8 mouse cellular contexts compared by ENCODE assay signal in the genomic region with DNA sequence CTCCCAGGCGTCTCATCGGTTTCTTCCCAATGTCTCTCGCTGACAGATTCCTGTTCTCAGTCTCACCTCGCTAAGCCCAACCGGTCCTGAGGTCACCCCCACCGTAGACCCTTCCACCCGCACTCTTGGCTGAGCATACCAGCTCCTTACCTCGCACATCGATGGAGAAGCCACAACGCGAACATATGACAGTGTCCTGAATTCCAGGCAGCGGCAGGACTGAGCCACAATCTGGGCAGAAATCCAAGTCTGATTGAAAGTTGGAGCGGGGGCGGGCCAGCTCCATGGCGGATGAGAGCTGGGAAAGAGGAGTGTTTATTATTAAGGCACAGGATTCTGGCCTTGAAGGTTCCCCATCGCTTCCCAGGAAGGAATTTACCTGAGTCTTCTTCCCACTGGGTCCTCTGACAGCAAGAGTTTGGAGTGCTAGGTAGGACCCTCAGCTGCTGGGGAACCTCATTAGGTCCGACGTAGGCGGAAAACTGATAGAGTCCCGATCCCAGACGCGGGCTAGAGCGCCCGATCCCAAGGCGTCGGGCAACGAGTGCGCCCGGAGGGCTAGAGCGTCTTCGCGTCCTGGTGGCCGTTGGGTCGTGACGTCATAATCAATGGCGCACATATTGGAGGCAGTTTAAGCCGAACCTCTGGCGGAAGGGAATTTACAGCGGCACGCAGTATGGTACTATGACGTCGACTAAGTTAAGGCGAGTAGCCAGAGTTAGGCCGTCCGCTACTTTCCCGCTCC. TPM values are rescaled to one million over a fixed set of nuclear protein-coding genes. Genes with fewer than 3 reads are reported as not detected.
A peak's percentile ranks its signal among the peaks of the same experiment; 100 is the strongest.
DNase-seq lines count a peak whose midpoint lies in the region; ATAC-seq and TF ChIP-seq lines count a peak whose summit lies in the region.

TSS of gene Znrd1 (minus strand) at position 561 of the 745 bp plus-strand sequence.
TSS of gene Znrd1as (plus strand) at position 594 of the 745 bp plus-strand sequence.

- no peaks in the 10 kb centered on the region for H3K27me3 ChIP-seq in hindbrain, embryonic 10.5 days (ENCODE audit: insufficient read depth, poor library complexity, severe bottlenecking)
- no peaks in the 10 kb centered on the region for H3K27me3 ChIP-seq in lung, postnatal 0 days (replicated peaks; ENCODE audit: insufficient read depth, low read length)

- peak within 1 kb of the TSS; percentile 89 for H3K4me3 ChIP-seq in hindbrain, embryonic 10.5 days
- peak within 1 kb of the TSS; percentile 68 for H3K4me3 ChIP-seq in lung, postnatal 0 days (ENCODE audit: low read depth, low read length)

- ATAC-seq in frontal cortex, adult (ENCODE audit: low TSS enrichment), result peak; percentile 97
- peak; percentile 98 for ATAC-seq in lung, postnatal 0 days

- under 1% methylated on average over 46 of the region's 46 CpGs for WGBS in hindbrain, embryonic 10.5 days
- under 1% methylated on average over 46 of the region's 46 CpGs for WGBS in lung, postnatal 0 days

- no peaks in the 10 kb centered on the region for H3K9me3 ChIP-seq in hindbrain, embryonic 10.5 days
- H3K9me3 ChIP-seq in lung, postnatal 0 days (ENCODE audit: low read length), result no peaks in the 10 kb centered on the region

- H3K4me1 ChIP-seq in hindbrain, embryonic 10.5 days (replicated peaks), result peaks cover 19% of the 10 kb centered on the region
- H3K4me1 ChIP-seq in lung, postnatal 0 days (ENCODE audit: insufficient read depth, low read depth, low read length), result peaks cover 5% of the 10 kb centered on the region; the same call in 1 of the 2 replicates

- H3K36me3 ChIP-seq in hindbrain, embryonic 10.5 days, result peaks cover 25% of the 10 kb centered on the region
- H3K36me3 ChIP-seq in lung, postnatal 0 days (ENCODE audit: insufficient read depth, low read length), result 0 out of 2 replicates have a peak, but pooled peaks cover 7% of the 10 kb centered on the region

- peak; percentile 100 for DNase-seq in MN1 (ENCODE audit: low spot score)
- peak; percentile 94 for DNase-seq in cerebellum, adult 9-10 months
- peak; percentile 96 for DNase-seq in hindbrain, embryonic 10.5 days (ENCODE audit: low spot score)
- peak; percentile 97 for DNase-seq in layer of hippocampus, adult 9-11 months
- peak; percentile 98 for DNase-seq in lung, postnatal 0 days (ENCODE audit: low spot score)
- DNase-seq in ovary, postnatal 14 days (ENCODE audit: low spot score), result peak; percentile 93
- peak; percentile 91 for DNase-seq in thymus, postnatal 14 days

- H3K27ac ChIP-seq in hindbrain, embryonic 10.5 days, result peak within 1 kb of the TSS; percentile 92
- H3K27ac ChIP-seq in lung, postnatal 0 days (ENCODE audit: low read length), result peak within 1 kb of the TSS; percentile 54

- TF ChIP-seq CTCF in lung, postnatal 0 days (IDR thresholded peaks at IDR 0.05), result 0 out of 2 replicates have a peak, but pooled peaks have one; percentile 21

- H3K4me2 ChIP-seq in lung, postnatal 0 days (replicated peaks; ENCODE audit: low read depth, low read length), result peak within 1 kb of the TSS; percentile 65

- peak; percentile 77; the same call in 1 of the 2 replicates for TF ChIP-seq EP300 in lung, postnatal 0 days (IDR thresholded peaks at IDR 0.05)

- peak within 1 kb of the TSS; percentile 70 for H3K9ac ChIP-seq in lung, postnatal 0 days (replicated peaks; ENCODE audit: low read depth)

RNA-seq across cellular contexts. Expression of gene Znrd1, which starts in this region (rescaled TPM):
- 91.6 and 95.3 TPM in 2 replicates for polyA plus RNA-seq in hindbrain, embryonic 10.5 days (2016; fragmentation: Nextera tagmentation; extraction: Ambion mirVana)
- polyA plus RNA-seq in lung, postnatal 0 days (2015; fragmentation: Nextera tagmentation; extraction: Ambion mirVana), result 63.8 and 72.8 TPM in 2 replicates

RNA-seq across cellular contexts. Expression of gene Znrd1as, which starts in this region (rescaled TPM):
- 8.6 and 9.6 TPM in 2 replicates for polyA plus RNA-seq in hindbrain, embryonic 10.5 days (2016; fragmentation: Nextera tagmentation; extraction: Ambion mirVana)
- 5.1 and 6.1 TPM in 2 replicates for polyA plus RNA-seq in lung, postnatal 0 days (2015; fragmentation: Nextera tagmentation; extraction: Ambion mirVana)

Comparison
In these comparisons a context has a peak if more than half of its experiments do, and no peak if none do; other contexts are left out.
1. Peak in every context shown above with its lines: DNase-seq, ATAC-seq, H3K4me3 ChIP-seq and H3K27ac ChIP-seq.